Mouse (Mus musculus) limb, embryonic 15.5 days (tissue): Measurements from ENCODE around the gene 9130019O22Rik. TPM values are rescaled to one million over a fixed set of nuclear protein-coding genes. Genes with fewer than 3 reads are reported as not detected.

Experiments used
- polyA plus RNA-seq: library from polyadenylated mRNA; unstranded; fragments of >200 nt; fragmentation: Nextera tagmentation; extraction: Ambion mirVana; gene quantifications from 2 replicates; pipeline ENCODE4 v1.2.1, GENCODE M21; 2015

Gene 9130019O22Rik
- polyA plus RNA-seq, 1 experiment from 2014 or later = 5.6 TPM

Other genes starting within 250 kb of the 9130019O22Rik start
- gene Spn, start 249.3 kb downstream of the 9130019O22Rik start, polyA plus RNA-seq = 0.81 and 0.84 TPM in 2 replicates
- 53.6 and 55.1 TPM in 2 replicates for gene Cd2bp2, start 191.1 kb downstream of the 9130019O22Rik start, polyA plus RNA-seq
- 24.6 and 25.5 TPM in 2 replicates for gene Tbc1d10b, start 178.7 kb downstream of the 9130019O22Rik start, polyA plus RNA-seq
- gene Mylpf, start 178.3 kb downstream of the 9130019O22Rik start, polyA plus RNA-seq = 422 and 1,232 TPM in 2 replicates
- 37.3 and 38.4 TPM in 2 replicates for gene Zfp553, start 154.1 kb downstream of the 9130019O22Rik start, polyA plus RNA-seq
- gene Sept1, start 154.0 kb downstream of the 9130019O22Rik start, polyA plus RNA-seq = 19.6 and 22.7 TPM in 2 replicates
- gene Zfp771, start 142.9 kb downstream of the 9130019O22Rik start, polyA plus RNA-seq = 69.7 and 71.7 TPM in 2 replicates
- gene Dctpp1, start 126.5 kb downstream of the 9130019O22Rik start, polyA plus RNA-seq = 127 and 138 TPM in 2 replicates
- 56.7 and 59.1 TPM in 2 replicates for gene Sephs2, start 113.1 kb downstream of the 9130019O22Rik start, polyA plus RNA-seq
- 1.2 and 1.3 TPM in 2 replicates for gene Itgal, start 90.9 kb downstream of the 9130019O22Rik start, polyA plus RNA-seq
- gene Zfp768, start 41.6 kb downstream of the 9130019O22Rik start, polyA plus RNA-seq = 14.3 and 16.4 TPM in 2 replicates
- gene Zfp747, start 11.1 kb downstream of the 9130019O22Rik start, polyA plus RNA-seq = 9.4 and 10.1 TPM in 2 replicates
- 7.5 and 8.1 TPM in 2 replicates for gene E430018J23Rik, start 6.5 kb upstream of the 9130019O22Rik start, polyA plus RNA-seq
- 9.7 and 9.8 TPM in 2 replicates for gene Zfp764, start 19.7 kb upstream of the 9130019O22Rik start, polyA plus RNA-seq
- 22.9 and 24.0 TPM in 2 replicates for gene Zfp688, start 34.9 kb upstream of the 9130019O22Rik start, polyA plus RNA-seq
- gene Zfp689, start 62.0 kb upstream of the 9130019O22Rik start, polyA plus RNA-seq = 9.4 and 9.8 TPM in 2 replicates
- 37.4 and 45.2 TPM in 2 replicates for gene Prr14, start 72.4 kb upstream of the 9130019O22Rik start, polyA plus RNA-seq
- 13.7 and 16.0 TPM in 2 replicates for gene Fbrs, start 92.0 kb upstream of the 9130019O22Rik start, polyA plus RNA-seq
- 37.6 and 40.0 TPM in 2 replicates for gene Srcap, start 124.8 kb upstream of the 9130019O22Rik start, polyA plus RNA-seq
- 12.3 and 13.1 TPM in 2 replicates for gene Gm42715, start 132.4 kb upstream of the 9130019O22Rik start, polyA plus RNA-seq
- gene Tmem265, start 174.2 kb upstream of the 9130019O22Rik start, polyA plus RNA-seq = 8.7 and 12.1 TPM in 2 replicates
- 39.3 and 41.5 TPM in 2 replicates for gene Phkg2, start 186.2 kb upstream of the 9130019O22Rik start, polyA plus RNA-seq
- gene Ccdc189, start 201.4 kb upstream of the 9130019O22Rik start, polyA plus RNA-seq = 4.2 and 7.2 TPM in 2 replicates
- gene Rnf40, start 201.6 kb upstream of the 9130019O22Rik start, polyA plus RNA-seq = 42.9 and 46.1 TPM in 2 replicates
- gene Zfp629, start 228.6 kb upstream of the 9130019O22Rik start, polyA plus RNA-seq = 11.5 and 11.7 TPM in 2 replicates